Mouse (Mus musculus): ENCODE measurements around the gene Tm9sf4.

The Tm9sf4 gene

DNA sequence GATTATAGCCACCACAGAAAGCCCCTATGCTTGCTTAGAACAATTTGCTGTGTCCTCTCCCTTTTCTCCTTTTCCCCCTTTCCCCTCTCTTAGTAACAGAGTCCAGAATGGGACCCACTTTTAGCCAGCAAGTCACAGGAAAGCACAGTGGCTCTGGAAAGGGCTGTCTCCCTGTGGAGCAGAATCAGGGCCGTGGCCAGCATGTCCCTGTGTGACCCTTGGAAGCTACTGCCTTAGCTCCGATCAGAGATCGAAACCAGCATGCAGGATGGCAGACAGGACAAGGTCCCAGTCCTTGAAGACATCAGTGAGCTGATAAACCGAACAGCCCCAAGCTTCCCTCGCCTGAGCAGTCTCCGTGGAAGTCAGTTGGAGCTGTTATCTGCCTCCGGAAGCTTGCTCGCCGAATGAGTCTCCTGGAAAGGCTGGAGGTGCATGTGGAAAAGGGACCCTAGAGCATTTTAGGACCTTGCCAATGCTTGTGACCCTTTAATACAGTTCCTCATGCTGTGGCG is 56.8 kb downstream of the Tm9sf4 start:
- DNase-seq (ENCODE audit: low spot score) = no peak

DNA sequence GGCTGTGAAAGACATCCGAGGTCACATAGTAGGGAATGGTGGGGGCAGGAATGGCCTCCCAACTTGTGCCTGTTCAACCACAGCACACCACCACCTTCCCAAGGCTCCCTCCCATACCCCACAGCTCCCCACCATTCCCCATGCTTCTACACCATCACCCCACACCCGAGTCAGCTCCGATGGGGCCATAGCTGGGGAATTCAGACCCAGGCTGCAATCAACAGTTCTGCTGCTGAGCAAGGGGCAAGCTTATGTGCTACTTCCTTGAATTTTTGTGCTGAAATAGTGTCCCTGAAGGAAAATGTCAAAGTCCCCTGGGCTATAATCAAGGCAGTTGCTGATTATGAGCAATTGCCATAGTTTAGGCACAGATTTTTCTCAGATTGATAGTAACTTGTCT is 57.4 kb downstream of the Tm9sf4 start:
- no peak for DNase-seq (ENCODE audit: low spot score)

DNA sequence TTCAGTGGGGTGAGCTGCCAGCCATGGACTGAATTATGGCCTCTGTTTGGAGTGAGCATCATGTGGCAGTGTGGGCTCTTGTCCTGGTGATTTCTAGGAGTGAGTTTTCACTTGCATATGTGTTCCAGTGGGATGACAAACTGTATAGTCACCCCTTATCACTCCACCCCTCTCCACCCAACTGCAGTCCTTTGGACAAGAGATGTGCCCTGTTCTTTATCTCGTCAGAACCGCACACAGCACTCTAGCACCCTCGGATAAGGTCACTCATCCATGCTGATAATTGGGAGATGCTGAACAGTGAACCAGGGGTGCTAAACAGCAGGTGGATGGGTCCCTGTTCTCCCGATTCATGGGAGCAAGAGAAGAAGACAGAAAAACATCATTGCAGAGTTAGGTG is 60.5 kb downstream of the Tm9sf4 start:
- DNase-seq (ENCODE audit: low spot score) = no peak

DNA sequence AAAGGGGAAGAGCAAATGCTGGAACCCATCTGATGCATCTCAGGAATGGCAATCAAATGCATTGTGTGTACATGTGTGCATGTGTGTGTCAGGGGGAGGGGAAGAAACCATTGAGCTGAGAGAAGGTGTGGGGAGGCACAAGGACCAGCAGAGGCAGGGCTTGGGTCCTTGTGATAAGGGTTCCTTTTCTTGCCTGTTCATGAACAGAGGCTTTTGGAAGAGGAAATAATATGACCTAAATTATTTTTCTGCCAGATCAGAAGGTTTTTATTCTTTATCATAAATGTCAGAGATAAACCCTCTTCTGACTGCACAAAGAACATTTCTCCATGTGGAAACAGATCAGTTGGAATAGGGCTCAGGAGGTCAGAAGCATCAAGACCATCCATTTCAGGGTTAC is 61.0 kb downstream of the Tm9sf4 start:
- no peak for DNase-seq (ENCODE audit: low spot score)

DNA sequence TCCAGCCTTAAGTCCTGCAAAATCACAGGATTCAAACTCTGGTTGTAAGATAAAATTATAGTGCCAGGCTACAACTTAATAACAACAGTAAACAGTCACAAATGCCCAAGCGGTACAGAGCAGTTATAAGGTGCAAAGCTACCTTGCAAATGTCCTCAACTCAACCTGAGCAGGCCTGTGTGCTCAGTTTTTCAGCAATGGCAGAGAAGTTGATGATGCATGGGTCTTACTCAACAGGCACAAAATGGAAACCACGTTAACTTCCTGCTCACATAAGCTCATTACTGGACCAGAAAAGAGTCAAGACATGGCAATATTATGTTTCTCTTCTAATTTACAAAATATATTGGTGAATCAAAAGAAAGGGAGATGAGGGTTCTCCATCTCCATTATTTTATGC is 61.5 kb downstream of the Tm9sf4 start:
- no peak for DNase-seq (ENCODE audit: low spot score)

DNA sequence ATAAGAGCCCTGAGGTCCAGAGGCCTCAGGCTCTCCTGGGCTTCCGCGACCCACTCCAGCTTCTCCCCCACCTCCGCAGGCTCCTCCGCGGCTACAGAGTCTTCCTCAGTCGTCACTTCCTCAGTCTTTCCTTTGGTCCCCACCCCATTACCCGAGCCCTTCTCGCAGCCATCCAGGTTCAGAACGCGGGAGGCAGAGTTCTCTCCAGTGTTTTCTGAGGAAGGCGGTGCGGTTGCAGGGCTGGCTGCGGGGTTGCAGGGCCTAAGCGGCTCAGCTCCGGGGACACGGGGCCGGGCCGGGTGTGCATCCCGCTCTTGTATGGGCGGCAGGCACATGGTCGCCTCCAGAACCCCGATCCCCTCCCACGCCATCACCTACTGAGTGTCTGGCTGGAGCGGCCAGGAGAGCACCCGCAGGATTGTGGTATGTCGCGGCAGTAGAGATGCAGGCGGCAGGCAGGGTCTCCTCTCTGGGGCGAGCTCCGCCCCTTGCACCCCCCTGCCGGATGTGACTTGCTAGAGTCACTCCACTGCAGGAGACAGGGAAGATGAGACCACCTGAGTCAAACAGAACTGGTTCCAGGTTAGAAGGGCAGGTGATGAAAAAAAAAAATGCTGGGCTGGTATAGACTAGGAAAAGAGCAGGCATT is 64.0 kb downstream of the Tm9sf4 start, which contains the start of gene Tspyl3:
Tspyl3 (minus strand) TSS at position 496 of the 649 bp plus-strand sequence.
- no peak for DNase-seq (ENCODE audit: low spot score)

DNA sequence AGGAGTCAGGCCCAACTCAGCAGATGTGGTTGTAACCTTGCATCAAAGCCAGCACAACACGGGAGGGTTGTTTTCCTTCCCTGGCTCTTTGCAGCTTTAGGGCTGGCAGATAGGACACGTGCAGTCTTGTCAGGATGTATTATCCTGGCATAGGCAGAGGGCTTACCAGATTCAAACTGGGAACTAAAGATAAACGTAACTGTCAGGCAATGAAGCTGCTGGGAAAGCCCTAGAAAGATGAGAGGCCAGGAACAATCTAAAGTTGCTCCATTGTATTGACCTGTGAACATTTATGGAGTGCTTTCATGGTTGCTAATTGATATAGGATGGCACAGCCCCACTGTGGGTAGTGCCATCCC is 64.5 kb downstream of the Tm9sf4 start:
- no peak for DNase-seq (ENCODE audit: low spot score)

DNA sequence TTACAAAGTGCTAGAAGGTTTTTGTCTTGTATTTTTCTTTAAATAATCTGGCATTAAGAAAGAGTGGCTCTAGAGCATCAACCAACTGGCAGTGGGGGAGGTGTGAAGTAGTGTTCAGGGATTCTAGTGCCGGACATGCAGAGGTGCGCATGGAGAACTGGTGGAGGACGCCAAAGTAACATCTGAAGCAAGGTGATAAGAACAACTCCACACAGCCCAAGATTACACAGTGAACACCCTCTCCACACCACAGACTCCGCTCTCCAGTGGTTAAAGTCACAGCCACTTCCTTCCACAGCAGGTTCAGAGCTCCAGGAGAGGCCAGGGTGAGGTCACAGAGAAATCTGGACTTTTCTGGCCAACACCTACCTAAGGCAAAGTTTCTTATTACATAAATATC is 66.9 kb downstream of the Tm9sf4 start:
- DNase-seq (ENCODE audit: low spot score) = no peak

DNA sequence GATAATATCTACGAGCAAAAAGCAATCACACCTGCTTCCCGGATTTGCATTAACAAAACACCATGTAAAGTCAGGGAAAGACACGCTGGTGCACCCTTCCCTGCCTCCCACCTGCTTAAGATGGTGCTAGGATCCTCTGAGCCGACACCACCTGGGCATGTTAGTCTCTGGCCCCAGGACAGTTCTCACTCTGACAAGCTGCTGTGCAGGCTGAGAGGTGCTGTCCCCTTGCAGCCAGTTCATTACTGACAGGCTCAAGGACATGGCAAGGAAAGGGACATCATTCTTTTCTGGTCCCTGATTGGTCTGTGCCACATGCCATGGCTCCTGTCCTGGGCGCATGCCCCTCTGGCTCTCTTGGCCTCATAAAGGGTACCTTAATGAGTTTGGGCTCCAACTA is 67.4 kb downstream of the Tm9sf4 start:
- no peak for DNase-seq (ENCODE audit: low spot score)

DNA sequence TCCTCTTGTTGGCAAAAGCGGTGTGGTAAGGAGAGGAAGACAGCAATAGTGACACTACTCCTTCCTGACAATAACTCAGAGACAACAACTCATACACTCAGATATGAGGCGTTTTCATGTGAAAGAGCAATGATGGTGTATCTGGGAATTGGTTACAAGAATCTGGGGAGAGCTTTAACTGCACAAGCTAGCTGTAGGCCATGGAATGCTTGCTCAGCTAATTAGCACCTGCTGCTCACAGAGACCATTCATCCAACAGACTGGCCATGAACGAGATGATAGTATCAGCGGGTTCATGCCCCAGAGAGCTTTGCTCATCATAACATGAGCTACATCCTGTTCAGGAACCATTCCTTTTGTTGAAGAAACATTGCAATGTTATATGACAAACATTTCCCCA is 76.1 kb downstream of the Tm9sf4 start:
- no peak for DNase-seq (ENCODE audit: low spot score)

DNA sequence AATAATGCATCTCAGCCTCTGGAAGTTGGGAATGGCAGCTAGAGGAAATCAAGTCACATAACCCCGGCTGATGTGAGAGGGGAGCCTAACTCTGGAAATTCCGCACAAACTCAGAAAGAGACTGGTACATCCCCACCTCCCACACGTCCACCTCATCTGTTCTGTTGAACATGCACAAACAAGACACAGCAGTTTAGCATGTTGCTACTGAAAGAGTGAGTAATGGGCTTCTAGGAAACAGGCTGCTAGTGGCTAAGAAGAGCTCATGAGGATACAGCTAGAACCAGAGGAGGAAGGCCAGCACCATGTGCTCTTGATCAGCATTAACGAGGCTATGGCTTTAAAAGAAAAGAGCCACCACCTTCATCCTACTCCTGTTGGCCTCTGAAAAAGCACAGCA is 76.8 kb downstream of the Tm9sf4 start:
- DNase-seq (ENCODE audit: low spot score) = no peak

DNA sequence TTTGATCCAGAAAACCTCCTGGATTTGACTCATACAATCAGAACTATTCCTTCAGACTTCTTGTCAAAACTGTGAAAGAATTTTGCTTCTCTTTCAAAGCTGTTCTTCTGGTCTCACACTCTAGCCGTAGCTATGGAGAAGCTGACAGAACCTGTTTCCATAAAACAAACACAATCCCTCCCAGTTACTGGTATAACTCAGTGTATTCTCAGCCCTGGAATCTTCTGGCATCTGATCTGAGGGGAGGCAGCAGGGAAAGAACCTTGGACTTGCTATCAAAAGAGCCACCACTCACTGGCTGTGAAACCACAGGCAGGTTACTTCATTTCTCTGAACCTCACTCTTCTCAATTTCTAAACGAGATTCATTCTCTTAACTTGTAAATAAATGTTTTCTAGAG is 77.3 kb downstream of the Tm9sf4 start:
- no peak for DNase-seq (ENCODE audit: low spot score)

DNA sequence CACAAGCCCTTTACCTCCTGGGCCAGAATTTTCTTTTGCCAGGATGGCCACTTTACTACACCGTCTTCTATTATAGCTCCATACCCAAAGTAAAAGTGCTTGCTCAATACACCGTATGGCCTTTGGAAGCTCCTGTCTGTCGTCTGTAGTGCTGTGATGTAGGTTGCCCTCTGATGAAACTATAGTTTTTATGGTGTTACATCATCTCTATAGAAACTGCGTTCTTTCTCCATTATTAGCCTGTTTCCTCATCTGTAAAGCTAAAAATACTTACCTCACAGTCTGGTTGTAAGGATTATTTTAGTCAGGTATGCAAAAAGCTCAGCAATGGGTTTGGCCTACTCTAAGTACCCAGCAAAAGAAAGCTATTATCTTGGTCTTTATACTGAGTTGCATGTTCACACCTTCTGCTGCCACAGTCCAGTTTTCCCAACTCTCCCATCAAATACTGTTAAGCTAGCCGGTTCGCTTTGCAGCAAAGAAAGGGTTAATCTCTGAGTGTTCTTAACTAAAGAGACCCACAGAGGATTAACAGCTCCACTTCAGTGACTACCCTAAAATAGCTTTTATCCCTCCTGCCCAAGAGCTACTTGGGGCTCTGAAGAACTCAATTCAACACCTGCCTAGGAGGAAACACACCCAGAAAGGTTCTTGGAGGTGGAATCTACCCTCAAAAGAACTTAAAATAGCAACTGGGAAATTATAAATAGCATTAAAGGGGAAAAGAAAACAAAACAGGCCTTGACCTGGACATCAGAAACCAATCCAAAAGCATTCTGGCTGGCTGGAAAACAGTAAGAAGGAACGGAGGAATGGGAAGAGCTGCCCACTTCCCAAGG is 78.1 kb downstream of the Tm9sf4 start:
- DNase-seq (ENCODE audit: low spot score) = no peak

DNA sequence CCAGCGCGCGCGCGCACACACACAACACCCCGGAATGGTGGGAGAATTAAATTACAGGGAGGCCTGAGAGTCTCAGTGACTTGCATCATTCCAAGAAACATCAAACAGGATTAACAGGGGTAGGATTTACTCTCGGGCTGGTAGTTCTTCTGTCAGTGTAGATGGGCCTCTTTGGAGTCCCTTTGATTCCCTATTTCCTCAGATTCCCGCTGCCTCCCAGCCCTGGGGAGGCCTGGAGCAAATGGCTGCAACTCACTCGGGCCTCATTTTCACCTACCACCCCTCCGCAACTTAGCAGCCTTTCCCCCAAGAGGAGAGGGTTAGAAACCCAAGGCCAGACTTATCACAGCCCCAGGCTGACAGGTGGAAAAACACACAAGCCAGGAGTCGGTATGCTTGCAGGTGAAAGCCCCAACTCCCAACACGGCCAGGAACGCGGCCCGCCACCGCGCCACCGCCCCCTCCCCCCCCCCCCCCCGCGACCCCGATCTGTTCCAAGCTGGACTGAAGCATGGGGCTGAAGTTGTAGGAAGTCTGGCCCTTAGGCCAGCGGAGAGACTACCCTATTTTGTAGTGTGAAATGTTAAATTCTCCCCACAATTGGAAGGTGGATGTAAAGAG is 78.9 kb downstream of the Tm9sf4 start:
- no peak for DNase-seq (ENCODE audit: low spot score)

DNA sequence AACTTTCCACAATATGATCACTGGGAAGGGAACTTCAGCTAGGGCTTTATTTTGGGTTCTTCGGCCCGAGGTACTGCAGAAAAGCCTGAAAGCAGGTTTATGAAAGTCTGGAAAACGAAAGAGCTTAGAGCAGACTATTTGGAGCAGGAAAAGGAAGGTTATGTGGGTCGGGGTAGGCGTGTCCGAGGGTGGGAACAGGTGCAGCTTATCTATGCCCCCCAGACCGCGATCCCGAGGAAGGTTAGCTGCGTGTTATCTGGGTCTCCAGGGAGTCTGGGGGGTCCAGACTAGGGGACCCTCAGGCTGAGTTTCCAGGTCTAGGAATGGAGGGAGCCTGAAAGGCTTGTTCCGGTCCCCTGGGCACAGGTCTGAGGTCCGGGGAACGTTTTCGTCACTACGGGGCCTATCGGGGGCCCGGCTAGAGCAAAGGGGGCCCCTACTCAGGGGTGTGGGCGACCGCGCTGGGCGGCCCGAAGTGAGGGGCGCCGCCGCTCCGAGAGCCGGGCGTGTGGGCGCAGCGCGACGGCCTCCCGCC is 79.7 kb downstream of the Tm9sf4 start:
- DNase-seq (ENCODE audit: low spot score) = peak; percentile 64

DNA sequence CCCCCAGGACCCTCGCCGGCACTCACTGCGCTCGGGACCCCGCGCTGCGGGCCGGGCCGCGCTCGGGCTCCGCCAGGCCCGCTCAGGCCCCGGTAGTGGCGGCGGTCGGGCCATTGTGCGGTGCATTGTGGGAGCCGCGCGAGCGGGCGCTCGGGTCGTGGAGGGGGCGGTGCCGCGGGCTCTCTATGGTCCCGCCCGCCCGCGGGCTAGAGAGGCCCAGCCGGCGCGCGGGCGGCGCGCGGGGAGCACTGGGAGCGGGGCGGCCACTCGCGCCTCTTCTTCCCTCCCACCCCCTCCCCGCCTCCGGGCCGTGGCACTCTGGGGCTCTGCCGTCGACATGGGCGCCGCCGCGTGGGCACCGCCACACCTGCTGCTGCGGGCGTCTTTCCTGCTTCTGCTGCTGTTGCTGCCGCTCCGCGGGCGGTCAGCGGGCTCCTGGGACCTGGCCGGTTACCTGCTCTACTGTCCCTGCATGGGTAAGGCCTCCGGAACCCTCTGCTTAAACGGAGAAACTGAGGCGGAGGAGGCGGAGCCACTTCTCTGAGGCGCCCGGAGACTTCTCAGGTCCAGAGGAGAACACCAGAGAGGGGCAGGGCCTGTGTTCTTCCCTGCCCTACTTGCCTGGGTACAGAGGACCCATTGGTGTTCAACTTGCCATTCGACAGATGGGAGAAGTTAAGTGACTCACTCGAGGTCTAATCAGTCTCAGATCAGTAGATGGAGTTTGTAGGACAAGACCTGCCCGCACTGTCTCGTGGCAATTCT is 80.3 kb downstream of the Tm9sf4 start, which contains the start of the genes Plagl2 and Pofut1:
Plagl2 (minus strand) TSS at position 177 of the 765 bp plus-strand sequence.
Pofut1 (plus strand) TSS at position 284 of the 765 bp plus-strand sequence.
- DNase-seq (ENCODE audit: low spot score) = peak; percentile 92

DNA sequence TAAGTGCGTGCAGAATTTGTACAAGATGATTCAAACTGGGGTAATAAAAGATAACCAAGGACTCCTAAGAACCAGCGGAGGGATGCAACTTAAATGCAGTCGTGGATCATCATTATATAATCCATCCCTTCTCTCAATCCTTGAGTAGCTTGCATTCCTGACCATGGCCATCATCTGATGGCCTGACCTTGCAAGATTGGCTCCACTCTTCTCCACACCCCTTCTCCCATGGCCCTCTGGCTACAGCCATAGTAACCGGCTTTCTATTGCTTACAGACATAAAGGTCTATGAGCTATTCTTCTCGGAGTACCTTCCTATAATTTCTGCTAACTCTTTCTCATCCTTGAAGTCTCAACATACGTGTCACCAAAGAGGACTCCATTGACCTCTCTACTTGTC is 81.1 kb downstream of the Tm9sf4 start:
- no peak for DNase-seq (ENCODE audit: low spot score)

DNA sequence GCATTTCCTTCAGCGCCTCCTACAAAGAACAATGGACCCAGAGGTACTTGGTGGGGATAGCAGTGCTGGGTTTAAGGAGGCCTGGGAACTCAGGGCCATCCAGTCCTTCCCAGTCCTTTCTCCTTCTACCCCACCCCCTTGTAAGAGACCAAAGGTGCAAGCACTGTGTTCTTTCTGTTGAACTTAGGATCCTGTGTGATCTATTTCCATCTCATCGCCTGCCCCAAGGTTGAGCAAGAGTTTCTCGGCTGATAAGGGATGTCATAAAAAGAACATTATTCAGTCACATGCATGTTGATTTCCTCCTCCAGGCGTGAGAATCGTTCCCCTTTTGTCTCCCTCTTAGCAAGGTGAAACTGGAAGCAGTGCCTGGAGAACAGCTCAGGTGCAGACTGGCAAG is 88.6 kb downstream of the Tm9sf4 start:
- DNase-seq (ENCODE audit: low spot score) = no peak

DNA sequence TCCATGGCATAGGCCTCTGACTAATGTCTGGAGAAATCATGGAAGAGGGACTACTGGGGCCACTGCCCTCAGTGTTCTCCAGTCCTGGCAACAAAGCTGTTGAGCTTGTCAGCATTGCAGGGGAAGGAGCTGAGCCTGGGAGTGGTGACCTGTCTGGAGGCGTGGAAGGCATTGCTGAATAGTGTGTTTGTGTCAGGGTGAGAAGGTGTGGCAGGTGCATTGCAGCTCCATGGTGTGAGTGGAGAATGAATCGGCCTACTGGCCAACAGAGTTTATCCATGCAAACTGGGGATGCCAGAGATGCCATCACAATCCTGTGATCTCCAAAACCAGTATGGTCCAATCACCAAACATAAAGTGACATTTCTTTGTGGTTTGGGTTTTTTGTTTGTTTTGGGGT is 95.5 kb downstream of the Tm9sf4 start:
- DNase-seq (ENCODE audit: low spot score) = no peak

DNA sequence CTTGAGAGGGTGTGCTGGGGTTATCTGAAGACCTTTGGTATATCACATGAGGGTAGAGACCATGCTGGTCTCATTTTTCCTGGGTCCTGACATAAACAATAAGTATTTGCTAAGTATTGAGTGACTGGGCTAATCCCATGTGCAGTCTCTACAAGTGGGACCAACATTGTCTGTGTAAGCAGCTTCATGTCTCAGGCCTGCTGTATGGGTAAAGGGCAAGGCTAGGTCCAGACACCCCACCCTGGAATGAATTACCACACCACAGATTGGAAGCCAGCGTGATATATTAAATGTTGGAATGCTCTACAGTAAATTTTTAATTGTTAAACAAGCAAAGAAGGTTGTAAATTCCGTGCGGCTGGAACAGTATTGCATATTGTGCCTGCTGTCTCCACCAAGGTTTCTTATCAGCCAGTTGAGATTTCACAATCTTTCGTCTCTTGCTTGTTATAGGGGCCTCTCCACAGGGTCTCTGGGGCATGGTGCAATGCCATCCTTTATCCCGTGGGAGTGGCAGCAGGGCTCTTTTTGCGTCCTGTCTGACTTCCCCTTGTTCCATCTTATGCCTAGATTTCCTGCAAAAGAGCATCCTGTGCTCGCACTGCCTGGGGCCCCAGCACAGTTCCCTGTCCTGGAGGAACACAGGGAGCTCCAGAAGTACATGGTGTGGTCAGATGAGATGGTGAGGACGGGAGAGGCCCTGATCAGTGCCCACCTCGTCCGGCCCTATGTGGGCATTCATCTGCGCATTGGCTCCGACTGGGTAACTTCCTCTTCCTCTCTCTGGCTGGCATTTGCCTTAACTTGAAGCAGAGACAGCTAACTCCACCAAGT is 98.1 kb downstream of the Tm9sf4 start:
- DNase-seq (ENCODE audit: low spot score) = no peak

All from testis, postnatal 14 days (tissue).